ENCODE assay signal across 9 mouse cellular contexts in genomic region chr9:23027377-23028313, GRCm38 (mm10).
DNase-seq lines count a peak whose midpoint lies in the region; ATAC-seq and TF ChIP-seq lines count a peak whose summit lies in the region.
"Had no signal": no experiment of that assay in that cellular context is flagged by ENCODE, and none has a peak within 500 bp of the region (broad histone marks: within the 10 kb centered on the region; RNA-seq: fewer than 3 reads in every experiment).

No protein-coding gene starts in this region.

- H3K4me3 ChIP-seq in midbrain, postnatal 0 days (ENCODE audit: low read depth, low read length) = no peak overlapping the region
- H3K4me3 ChIP-seq: embryonic facial prominence, embryonic 13.5 days had no signal

- no peaks in the 10 kb centered on the region for H3K27me3 ChIP-seq in midbrain, postnatal 0 days (ENCODE audit: insufficient read depth, low read length)

- peak; percentile 17 to 20 for DNase-seq in spleen, postnatal 36 days (ENCODE audit: low spot score in 2 of 2)
- DNase-seq in spleen, adult 12 weeks (ENCODE audit: low spot score) = no peak
- DNase-seq in cerebellum, adult 8-10 months = peak; percentile 19
- DNase-seq in frontal cortex, adult 2 months (ENCODE audit: extremely low spot score in 1 of 2, low spot score in 1 of 2) = peak; percentile 32 to 85
- DNase-seq in kidney, adult 11 months = peak; percentile 54
- DNase-seq in left cerebral cortex, postnatal 14 days (ENCODE audit: low spot score in 2 of 2) = peak; percentile 73 to 80
- peak; percentile 88 for DNase-seq in midbrain, postnatal 0 days (ENCODE audit: low spot score)

- H3K4me1 ChIP-seq in midbrain, postnatal 0 days (ENCODE audit: insufficient read depth, low read length) = peaks cover 3% of the 10 kb centered on the region; the same call in 1 of the 2 replicates

- peak; percentile 96 for TF ChIP-seq CTCF in midbrain, postnatal 0 days (IDR thresholded peaks at IDR 0.05)

- no peak overlapping the region for H3K9ac ChIP-seq in midbrain, postnatal 0 days (replicated peaks; ENCODE audit: low read length, poor library complexity, severe bottlenecking)
- H3K9ac ChIP-seq: embryonic facial prominence, embryonic 13.5 days had no signal

- intact Hi-C loops in left cerebral cortex, postnatal 14 days (cut with DNase I) = loop anchor here (2.0 to 5.0 kb wide), 2 partner anchors 185 to 225 kb away; no protein-coding TSS in a partner anchor

- no peak overlapping the region for H3K4me2 ChIP-seq in midbrain, postnatal 0 days (ENCODE audit: low read depth, low read length, poor library complexity, severe bottlenecking)
- H3K4me2 ChIP-seq: embryonic facial prominence, embryonic 13.5 days had no signal

- H3K27ac ChIP-seq in midbrain, postnatal 0 days (ENCODE audit: low read depth, low read length) = no peak overlapping the region
- H3K27ac ChIP-seq: embryonic facial prominence, embryonic 13.5 days had no signal

- WGBS in midbrain, postnatal 0 days = 39% methylated on average over 9 of the region's 9 CpGs

- no peaks in the 10 kb centered on the region for H3K9me3 ChIP-seq in midbrain, postnatal 0 days (ENCODE audit: low read length)
- H3K9me3 ChIP-seq: embryonic facial prominence, embryonic 13.5 days had no signal

- peak; percentile 80; the same call in 1 of the 2 replicates for ATAC-seq in midbrain, postnatal 0 days (ENCODE audit: low FRiP score)
- ATAC-seq in megakaryocyte, adult 5-6 weeks (ENCODE audit: poor library complexity, severe bottlenecking) = no peak

- H3K36me3 ChIP-seq in midbrain, postnatal 0 days (ENCODE audit: insufficient read depth, low read length) = no peaks in the 10 kb centered on the region
- H3K36me3 ChIP-seq: embryonic facial prominence, embryonic 13.5 days had no signal
